Mouse (Mus musculus) CH12.LX (cell line): Measurements from ENCODE around the gene Gm20388.

Experiments
- CTCF ChIP-seq, 2 experiments: IDR thresholded peaks in 1 of 2; conservative IDR thresholded peaks in 1 of 2; 2 replicates each; pipeline ENCODE4 v1.5.1; 2011 to 2012; ENCODE audit warnings: low read depth in 2 of 2, low read length in 2 of 2, improper control_type of control experiment in 1 of 2, inconsistent platforms in 1 of 2, mild to moderate bottlenecking in 1 of 2, moderate library complexity in 1 of 2
- E2F4 ChIP-seq: IDR thresholded peaks from 2 replicates; pipeline ENCODE4 v1.6.1; 2011; ENCODE audit warnings: low read depth, low read length, improper control_type of control experiment; ENCODE audit not compliant: insufficient replicate concordance
- ELF1 ChIP-seq: IDR thresholded peaks from 2 replicates; pipeline ENCODE4 v1.6.1; 2014; ENCODE audit warnings: low read depth, mild to moderate bottlenecking, inconsistent platforms, low read length, improper control_type of control experiment
- MEF2A ChIP-seq: IDR thresholded peaks from 2 replicates; pipeline ENCODE4 v1.6.1; 2014; ENCODE audit warnings: low read depth, mild to moderate bottlenecking, inconsistent platforms, low read length, improper control_type of control experiment, borderline replicate concordance
- POLR2A ChIP-seq: IDR thresholded peaks from 2 replicates; pipeline ENCODE4 v1.6.1; 2011; ENCODE audit warnings: low read depth, mild to moderate bottlenecking, improper control_type of control experiment, low read length
- POLR2AphosphoS2 ChIP-seq: IDR thresholded peaks from 2 replicates; pipeline ENCODE4 v1.6.1; 2011; ENCODE audit warnings: low read depth, low read length, improper control_type of control experiment
- SMC3 ChIP-seq: IDR thresholded peaks from 2 replicates; pipeline ENCODE4 v1.6.1; 2011; ENCODE audit warnings: low read depth, low read length, improper control_type of control experiment
- UBTF ChIP-seq: IDR thresholded peaks from 2 replicates; pipeline ENCODE4 v1.6.1; 2012; ENCODE audit warnings: low read depth, mild to moderate bottlenecking, inconsistent platforms, low read length, improper control_type of control experiment, moderate library complexity
- ZKSCAN1 ChIP-seq: IDR thresholded peaks from 2 replicates; pipeline ENCODE4 v1.6.1; 2012; ENCODE audit warnings: low read depth, inconsistent platforms, low read length, improper control_type of control experiment, borderline replicate concordance
- ZNF384 ChIP-seq: IDR thresholded peaks from 2 replicates; pipeline ENCODE4 v1.6.1; 2012; ENCODE audit warnings: low read depth, low read length, improper control_type of control experiment, inconsistent platforms

DNA sequence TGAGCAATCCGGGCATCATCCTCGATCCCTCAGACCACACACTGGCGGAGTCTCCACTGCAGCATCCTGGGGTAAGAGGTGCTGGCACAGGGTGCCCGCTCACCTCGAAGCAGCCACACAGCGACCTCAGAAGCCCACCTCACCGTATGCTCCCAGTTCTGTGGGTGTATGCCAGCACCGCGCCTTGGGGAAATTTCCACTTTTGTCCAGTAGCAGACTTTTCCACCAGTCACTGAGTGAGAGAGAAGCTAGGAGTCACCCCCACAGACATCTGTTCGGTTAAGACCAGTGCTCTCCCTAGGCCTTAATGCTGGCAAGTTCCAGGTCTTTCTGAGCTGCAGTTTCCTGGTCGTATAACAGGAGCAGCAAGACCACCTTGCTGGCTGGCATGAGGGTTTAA is 1458.7 kb downstream of the Gm20388 start:
- TF ChIP-seq MEF2A = no peak
- TF ChIP-seq UBTF = no peak
- TF ChIP-seq SMC3 = no peak
- no peak for TF ChIP-seq ZKSCAN1
- TF ChIP-seq CTCF (conservative IDR thresholded peaks at IDR 0.05 in 1 of 2, IDR thresholded peaks at IDR 0.05 in 1 of 2; ENCODE audit: low read depth in 2 of 2, low read length in 2 of 2) = no peak
- TF ChIP-seq POLR2A = no peak
- TF ChIP-seq POLR2AphosphoS2 = no peak
- no peak for TF ChIP-seq ZNF384
- no peak for TF ChIP-seq E2F4
- no peak for TF ChIP-seq ELF1
